Mouse (Mus musculus) liver, postnatal 0 days (tissue): ENCODE data around the gene Fer. TPM values are rescaled to one million over a fixed set of nuclear protein-coding genes. Genes with fewer than 3 reads are reported as not detected.

Source experiments
- ATAC-seq: fragments of 200-750 bp; cut with Nextera tagmentation; 2 replicates; pipeline ENCODE4 v1.8.0; 2017; ENCODE audit warnings: mild to moderate bottlenecking, moderate library complexity
- DNase-seq: peaks from one replicate; pipeline ENCODE4 v3.0.0-alpha.2; 2016
- H3K27ac ChIP-seq: fragments of 300-500 bp; sonication (generic); 2 replicates; pipeline ENCODE4 v1.5.1; 2014; ENCODE audit warnings: antibody characterized with exemption, moderate library complexity, mild to moderate bottlenecking, low read depth
- H3K27me3 ChIP-seq: fragments of 300-500 bp; sonication (generic); 2 replicates; pipeline ENCODE4 v1.6.1; 2014; ENCODE audit warnings: low read length, control low read depth, mixed read lengths; ENCODE audit not compliant: insufficient read depth
- H3K36me3 ChIP-seq: fragments of 300-500 bp; sonication (generic); replicated peaks from 2 replicates; pipeline ENCODE4 v1.6.1; 2014; ENCODE audit warnings: mild to moderate bottlenecking, control low read depth, low read length, moderate library complexity, mixed read lengths; ENCODE audit not compliant: insufficient read depth
- H3K4me1 ChIP-seq: fragments of 300-500 bp; sonication (generic); 2 replicates; pipeline ENCODE4 v1.6.1; 2014; ENCODE audit warnings: antibody characterized with exemption, mild to moderate bottlenecking, control low read depth; ENCODE audit not compliant: insufficient read depth
- H3K4me2 ChIP-seq: fragments of 300-500 bp; sonication (generic); 2 replicates; pipeline ENCODE4 v1.6.1; 2014; ENCODE audit warnings: low read depth, mild to moderate bottlenecking, low read length, moderate library complexity, mixed read lengths
- H3K4me3 ChIP-seq: fragments of 300-500 bp; sonication (generic); 2 replicates; pipeline ENCODE4 v1.5.1; 2014; ENCODE audit warnings: low read depth, low read length
- H3K9ac ChIP-seq: fragments of 300-500 bp; sonication (generic); replicated peaks from 2 replicates; pipeline ENCODE4 v1.6.1; 2014; ENCODE audit warnings: mild to moderate bottlenecking, moderate library complexity
- H3K9me3 ChIP-seq: fragments of 300-500 bp; sonication (generic); 2 replicates; pipeline ENCODE4 v1.6.1; 2016; ENCODE audit warnings: mild to moderate bottlenecking, control low read depth, low read length, mixed read lengths
- CTCF ChIP-seq: sonication (generic); IDR thresholded peaks from 2 replicates; pipeline ENCODE4 v1.5.1; 2016; ENCODE audit warnings: antibody characterized with exemption, low read depth
- EP300 ChIP-seq: IDR thresholded peaks from 2 replicates; pipeline ENCODE4 v1.6.1; 2016; ENCODE audit warnings: antibody characterized with exemption, low read depth, mild to moderate bottlenecking
- WGBS: fragments of 180-500 bp; shearing (Covaris S2); extraction: QIAGEN DNeasy Blood & Tissue Kit; methylation state at CpG from one replicate; pipeline ENCODE4 v1.1.7; 2014; ENCODE audit not compliant: insufficient replicate concordance; 5-methylcytosine and 5-hydroxymethylcytosine counted together
- polyA plus RNA-seq: library from polyadenylated mRNA; unstranded; fragments of >200 nt; fragmentation: Nextera tagmentation; extraction: Ambion mirVana; gene quantifications from 2 replicates; pipeline ENCODE4 v1.2.1, GENCODE M21; 2015

Gene Fer
- polyA plus RNA-seq, 1 experiment from 2014 or later: 6.3 TPM

DNA sequence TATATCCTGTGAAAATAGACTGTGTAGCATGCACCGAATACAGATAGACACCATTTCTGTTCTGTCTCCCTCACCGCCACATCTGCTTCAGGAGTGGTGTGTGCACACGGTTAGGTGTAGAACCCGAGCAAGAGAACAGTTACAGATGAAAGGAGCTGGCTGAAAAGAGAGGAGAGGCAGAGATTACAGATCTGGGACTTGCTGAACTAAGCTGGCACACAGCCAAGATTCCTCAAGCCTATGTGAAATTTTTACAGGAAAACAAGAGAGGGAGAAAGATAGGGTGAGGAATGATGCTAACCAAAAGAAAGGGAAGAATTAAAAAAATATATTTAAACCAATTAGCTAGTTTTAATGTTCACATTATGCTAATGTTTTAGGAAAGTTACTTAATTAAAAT, 1.9 kb upstream of the Fer start:
- H3K4me2 ChIP-seq: no peak overlapping the region
- peaks cover 16% of the 10 kb centered on the region for H3K4me1 ChIP-seq
- H3K9ac ChIP-seq: no peak overlapping the region
- H3K4me3 ChIP-seq: no peak overlapping the region
- no peaks in the 10 kb centered on the region for H3K27me3 ChIP-seq
- no peak for TF ChIP-seq CTCF
- TF ChIP-seq EP300: no peak
- no peak overlapping the region for H3K27ac ChIP-seq
- 59% methylated on average over 4 of the region's 4 CpGs for WGBS
- H3K9me3 ChIP-seq: no peaks in the 10 kb centered on the region
- no peak for DNase-seq
- no peaks in the 10 kb centered on the region for H3K36me3 ChIP-seq
- no peak for ATAC-seq

DNA sequence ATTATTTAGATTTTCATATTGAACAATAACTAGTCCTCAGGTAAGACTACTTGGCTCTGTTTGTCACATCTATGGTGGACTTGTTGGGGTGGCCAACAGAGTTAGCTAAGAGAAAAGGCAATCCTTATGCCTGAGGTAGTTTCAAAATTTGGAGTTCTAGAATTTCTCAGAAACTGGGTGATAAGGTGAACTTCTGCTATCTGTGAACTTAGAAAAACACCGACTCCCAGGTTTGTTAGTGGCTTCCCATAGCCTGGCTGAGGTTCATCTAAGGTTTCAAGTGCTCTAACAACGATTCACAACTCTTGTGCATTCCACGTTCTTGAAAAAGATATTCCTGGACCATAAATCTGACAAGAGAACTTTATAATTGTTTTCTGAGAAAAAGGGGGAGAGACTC, 463 bp upstream of the Fer start:
- no peak overlapping the region for H3K4me2 ChIP-seq
- no peak for ATAC-seq
- no peaks in the 10 kb centered on the region for H3K9me3 ChIP-seq
- H3K27me3 ChIP-seq: no peaks in the 10 kb centered on the region
- peak overlapping the region; percentile 79; the same call in 1 of the 2 replicates for H3K4me3 ChIP-seq
- no peak overlapping the region for H3K27ac ChIP-seq
- H3K36me3 ChIP-seq: no peaks in the 10 kb centered on the region
- no peak overlapping the region for H3K9ac ChIP-seq
- TF ChIP-seq EP300 (no peak), CTCF (no peak)
- peaks cover 16% of the 10 kb centered on the region for H3K4me1 ChIP-seq
- no peak for DNase-seq
- 31% methylated on average over 3 of the region's 3 CpGs for WGBS

DNA sequence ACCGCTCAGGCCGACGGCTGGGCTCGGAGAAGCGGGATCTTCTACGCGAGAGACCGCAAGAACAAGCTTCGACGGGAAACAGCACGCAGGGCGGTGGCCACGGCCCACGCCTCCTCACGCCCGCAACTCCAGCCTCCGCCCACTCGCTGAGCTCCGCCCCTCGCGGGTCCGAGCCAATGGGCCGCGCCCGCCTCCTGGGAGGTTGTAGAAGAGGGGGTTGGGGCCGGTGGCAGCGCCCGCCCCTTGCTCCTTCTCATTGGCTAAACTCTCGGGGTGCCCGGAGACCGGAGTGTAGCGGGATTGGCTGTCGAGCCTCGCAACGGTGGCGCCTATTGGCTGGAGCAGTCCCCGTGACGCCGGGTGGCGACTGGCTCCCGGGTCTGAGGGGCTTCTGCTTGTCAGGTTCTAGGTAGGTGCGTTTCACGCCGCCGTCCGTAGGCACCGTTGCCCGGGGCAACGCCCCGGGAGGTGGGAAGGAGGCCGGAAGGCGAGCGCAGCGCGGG, 836 bp downstream of the Fer start, which contains the start of gene A930002H24Rik:
TSS of gene A930002H24Rik (minus strand) at position 145 of the 503 bp plus-strand sequence.
- Histone ChIP-seq H3K4me2 (peak within 1 kb of the TSS; percentile 93), H3K4me1 (peaks cover 16% of the 10 kb centered on the region), H3K27me3 (no peaks in the 10 kb centered on the region), H3K27ac (peak within 1 kb of the TSS; percentile 84), H3K36me3 (no peaks in the 10 kb centered on the region), H3K4me3 (peak within 1 kb of the TSS; percentile 79), H3K9ac (peak within 1 kb of the TSS; percentile 76), H3K9me3 (no peaks in the 10 kb centered on the region)
- under 1% methylated on average over 50 of the region's 55 CpGs for WGBS
- ATAC-seq (peak; percentile 99), DNase-seq (peak; percentile 98)
- TF ChIP-seq CTCF (peak; percentile 17; the same call in 1 of the 2 replicates), EP300 (no peak; the same call in 1 of the 2 replicates)

DNA sequence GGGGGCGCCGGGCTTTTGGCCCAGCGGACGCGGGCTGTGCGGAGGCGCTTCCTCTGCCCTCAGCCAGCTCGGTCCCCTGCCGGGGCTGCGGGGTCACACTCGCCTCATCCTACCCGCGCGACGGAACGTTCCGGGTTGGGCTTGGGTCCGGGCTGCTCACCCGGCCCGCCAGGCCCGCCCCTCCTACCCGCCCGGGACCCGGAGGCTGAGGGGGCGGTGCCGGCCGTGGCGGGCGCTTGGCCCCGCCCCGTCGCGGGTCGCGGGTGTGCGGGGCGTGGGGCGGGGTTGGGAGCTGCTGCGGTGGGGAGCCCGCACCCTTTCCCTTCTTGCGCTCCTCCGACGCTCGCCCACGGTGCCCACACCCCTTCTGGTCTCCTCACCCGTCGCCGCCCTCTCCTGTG, 1.3 kb downstream of the Fer start:
- H3K27ac ChIP-seq: peak overlapping the region; percentile 84

DNA sequence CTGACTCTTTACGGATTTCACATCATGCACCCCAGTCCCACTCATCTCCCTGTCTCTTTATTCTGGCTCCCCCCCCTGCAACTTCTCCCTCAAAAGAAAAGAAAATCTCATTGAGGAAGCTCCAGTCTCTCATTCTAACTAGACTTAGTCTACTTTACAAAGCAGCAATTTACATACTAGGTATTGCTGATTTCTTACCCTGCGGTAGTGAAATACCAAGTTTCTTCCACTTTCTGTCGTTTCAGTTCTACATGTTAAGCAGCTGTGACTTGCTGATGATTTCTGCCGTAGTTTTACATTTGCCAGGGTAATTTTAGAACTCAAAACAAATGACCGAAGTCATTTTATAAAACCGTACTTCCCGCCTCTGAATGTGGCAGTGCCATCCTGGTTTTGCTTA, 8.9 kb downstream of the Fer start:
- Histone ChIP-seq H3K9me3 (no peaks in the 10 kb centered on the region), H3K27me3 (no peaks in the 10 kb centered on the region), H3K27ac (no peak overlapping the region), H3K4me1 (no peaks in the 10 kb centered on the region), H3K4me3 (no peak overlapping the region), H3K9ac (no peak overlapping the region), H3K36me3 (no peaks in the 10 kb centered on the region), H3K4me2 (no peak overlapping the region)
- ATAC-seq (no peak), DNase-seq (no peak)
- WGBS: 77% methylated on average over 7 of the region's 7 CpGs
- TF ChIP-seq EP300 (no peak), CTCF (no peak)

More for the DNA sequence above, 1.3 kb downstream of the Fer start:
- H3K9me3 ChIP-seq: no peaks in the 10 kb centered on the region
- no peak for TF ChIP-seq CTCF
- no peak for TF ChIP-seq EP300
- H3K9ac ChIP-seq: peak overlapping the region; percentile 76
- no peak for DNase-seq
- H3K4me3 ChIP-seq: peak overlapping the region; percentile 79
- H3K36me3 ChIP-seq: no peaks in the 10 kb centered on the region
- H3K4me1 ChIP-seq: peaks cover 16% of the 10 kb centered on the region
- H3K4me2 ChIP-seq: peak overlapping the region; percentile 93
- peak; percentile 64 for ATAC-seq
- no peaks in the 10 kb centered on the region for H3K27me3 ChIP-seq
- WGBS: 0% methylated on average over 30 of the region's 48 CpGs

DNA sequence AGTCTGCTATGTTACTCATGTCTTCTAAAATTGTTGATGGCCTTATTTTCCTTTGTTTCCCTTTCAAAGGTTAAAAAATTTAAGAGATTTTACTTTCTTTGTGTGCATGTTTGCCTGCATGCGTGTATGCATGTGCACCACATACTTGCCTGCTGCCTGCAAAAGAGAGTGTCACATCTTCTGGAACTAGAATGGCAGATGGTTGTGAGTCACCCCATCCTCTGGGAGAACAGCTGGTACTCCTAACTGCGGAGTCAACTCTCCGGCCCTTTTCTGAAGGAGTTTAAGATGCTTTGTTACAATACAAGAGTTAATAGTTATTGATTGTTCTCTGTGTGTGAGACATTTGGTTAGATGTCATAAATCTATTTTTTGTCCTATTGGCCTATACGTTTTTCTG, 16.0 kb downstream of the Fer start:
- no peak overlapping the region for H3K4me3 ChIP-seq
- WGBS: 84% methylated on average over 4 of the region's 4 CpGs

More for the DNA sequence above, 16.0 kb downstream of the Fer start:
- DNase-seq (no peak), ATAC-seq (no peak)
- H3K27ac ChIP-seq: no peak overlapping the region
- no peaks in the 10 kb centered on the region for H3K9me3 ChIP-seq
- H3K36me3 ChIP-seq: no peaks in the 10 kb centered on the region
- H3K4me1 ChIP-seq: peaks cover 5% of the 10 kb centered on the region; the same call in 1 of the 2 replicates
- no peaks in the 10 kb centered on the region for H3K27me3 ChIP-seq
- no peak overlapping the region for H3K4me2 ChIP-seq
- TF ChIP-seq EP300 (no peak), CTCF (no peak)
- H3K9ac ChIP-seq: no peak overlapping the region
